Mouse (Mus musculus) right cerebral cortex, postnatal 25 days (tissue): ENCODE measurements around the gene Pianp.
A peak's percentile ranks its signal among the peaks of the same experiment; 100 is the strongest.
"Not testable (repeated sequence)": the region's sequence is repeated elsewhere in the genome, so short reads cannot be mapped to it uniquely, and the experiment has no call there.

Source experiments
- DNase-seq: peaks from one replicate; pipeline ENCODE4 v3.0.0; 2022

Gene Pianp

DNA sequence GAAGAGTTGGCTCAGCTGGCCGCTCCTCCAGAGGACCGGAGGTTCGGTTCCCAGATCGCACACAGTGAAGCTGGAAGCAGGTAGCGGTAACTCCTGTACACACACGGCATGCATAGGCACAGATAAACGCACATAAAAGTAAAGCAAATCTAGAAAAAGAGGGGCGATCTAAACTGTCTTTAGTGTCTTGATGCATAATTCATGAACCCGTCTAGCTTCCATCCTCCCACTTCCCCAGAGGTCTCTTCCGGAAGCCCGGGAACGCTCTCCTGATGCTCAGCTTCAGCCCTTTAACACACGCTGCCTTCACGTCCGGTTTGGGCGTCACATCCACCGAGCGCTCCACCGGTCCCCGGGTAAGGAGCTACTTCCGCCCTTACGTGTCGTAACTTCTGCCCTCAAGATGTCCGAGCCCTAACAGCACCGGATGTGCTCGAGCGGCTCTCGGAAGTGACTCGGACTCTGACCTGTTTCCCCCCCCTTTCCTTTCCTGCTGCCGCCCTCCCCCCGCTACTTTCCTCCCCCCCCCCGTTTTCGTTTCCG lies 12.2 kb downstream of the Pianp start:
- DNase-seq = peak; percentile 97

DNA sequence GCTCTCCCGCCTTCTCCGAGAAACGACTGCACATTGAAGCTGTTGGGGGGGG lies 12.5 kb downstream of the Pianp start, which contains the start of gene Zfp384:
Zfp384 (plus strand) TSS at position 17 of the 52 bp plus-strand sequence.
- DNase-seq = no peak

DNA sequence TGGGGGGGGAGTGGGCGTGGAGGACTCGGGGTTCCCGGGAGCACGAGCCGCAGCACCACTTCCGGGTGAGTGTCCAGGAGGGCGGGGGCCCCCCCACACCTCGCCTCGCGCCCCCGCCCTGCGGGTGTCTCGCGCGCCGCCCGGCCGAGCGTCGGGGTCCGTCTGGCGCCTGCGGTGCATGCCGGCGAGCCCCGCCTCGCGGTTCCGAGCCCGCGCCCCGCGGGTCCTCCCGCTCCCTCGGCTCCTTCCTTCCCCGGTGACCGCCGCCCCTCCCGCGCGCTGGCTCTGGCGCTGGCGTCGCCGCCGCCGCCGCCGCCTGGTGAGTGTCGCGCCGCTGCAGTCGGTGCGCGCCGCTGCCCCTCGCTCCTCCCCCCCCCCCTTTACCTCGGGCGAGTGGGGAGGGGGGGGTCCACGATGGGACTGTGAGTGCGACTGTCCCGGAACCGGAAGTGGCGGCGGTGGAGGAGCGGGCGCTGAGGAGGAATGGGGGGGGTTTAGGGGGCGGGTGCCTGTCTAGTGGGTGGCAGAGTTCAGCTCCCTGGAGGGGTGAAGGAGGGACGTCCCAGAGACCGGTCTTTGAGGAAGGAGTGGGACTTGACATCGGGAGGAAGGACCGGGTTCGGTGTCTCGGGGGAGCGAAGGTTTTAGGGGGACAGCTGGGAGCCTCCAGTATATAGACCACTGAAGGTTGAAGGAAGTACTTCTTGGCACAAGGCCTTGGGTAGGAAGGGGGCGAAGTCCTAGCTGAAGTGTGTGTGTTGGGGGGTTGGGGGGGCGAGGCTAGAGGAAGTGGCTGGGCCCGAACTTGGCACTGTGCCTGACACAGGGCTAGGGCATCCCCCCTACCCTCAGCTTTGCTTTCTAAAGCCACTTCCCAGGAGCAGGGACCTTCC lies 12.9 kb downstream of the Pianp start:
- peak; percentile 76 for DNase-seq

DNA sequence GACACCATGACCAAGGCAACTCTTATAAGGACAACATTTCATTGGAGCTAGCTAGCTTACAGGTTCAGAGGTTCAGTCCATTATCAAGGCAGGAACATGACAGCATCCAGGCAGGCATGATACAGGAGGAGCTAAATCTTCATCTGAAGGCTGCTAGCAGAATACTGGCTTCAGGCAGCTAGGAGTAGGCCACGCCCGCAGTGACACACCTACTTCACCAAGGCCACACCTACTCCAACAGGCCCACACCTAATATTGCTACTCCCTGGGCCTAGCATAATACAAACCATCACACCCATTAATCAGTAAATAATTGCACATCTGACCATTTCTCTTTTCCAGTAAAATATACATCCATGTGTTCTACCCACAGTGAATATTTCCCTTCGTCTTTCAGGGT lies 21.2 kb downstream of the Pianp start:
- no peak for DNase-seq

DNA sequence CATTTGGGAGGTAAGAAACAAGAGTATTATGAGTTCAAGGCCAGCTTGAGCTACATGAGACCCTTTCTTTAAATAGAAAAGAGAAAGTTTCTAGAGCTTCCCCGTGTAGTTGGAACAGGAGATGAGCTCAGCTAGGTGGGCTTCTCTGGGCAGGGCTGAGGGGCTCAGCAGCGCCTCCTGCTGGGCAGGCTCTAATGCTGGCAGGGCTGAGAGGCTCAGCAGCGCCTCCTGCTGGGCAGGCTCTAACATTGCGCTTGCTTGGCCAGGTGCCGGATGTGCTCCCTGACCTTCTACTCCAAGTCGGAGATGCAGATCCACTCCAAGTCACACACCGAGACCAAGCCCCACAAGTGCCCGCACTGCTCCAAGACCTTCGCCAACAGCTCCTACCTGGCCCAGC lies 34.0 kb downstream of the Pianp start:
- not testable (repeated sequence) for DNase-seq

DNA sequence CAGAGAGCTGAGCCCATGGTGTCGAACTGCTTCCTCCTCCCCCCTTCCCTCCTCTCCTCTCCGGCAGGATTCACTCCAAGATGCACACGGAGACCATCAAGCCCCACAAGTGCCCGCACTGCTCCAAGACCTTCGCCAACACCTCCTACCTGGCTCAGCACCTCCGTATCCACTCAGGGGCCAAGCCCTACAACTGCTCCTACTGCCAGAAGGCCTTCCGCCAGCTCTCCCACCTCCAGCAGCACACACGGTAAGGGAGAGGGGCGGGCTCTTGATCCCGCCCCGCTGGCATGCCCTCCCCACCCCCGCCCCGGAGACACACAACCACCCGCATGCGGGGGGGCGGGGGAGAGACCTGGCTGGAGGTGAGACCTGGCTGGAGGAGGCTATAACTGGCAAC lies 35.1 kb downstream of the Pianp start:
- DNase-seq = no peak

DNA sequence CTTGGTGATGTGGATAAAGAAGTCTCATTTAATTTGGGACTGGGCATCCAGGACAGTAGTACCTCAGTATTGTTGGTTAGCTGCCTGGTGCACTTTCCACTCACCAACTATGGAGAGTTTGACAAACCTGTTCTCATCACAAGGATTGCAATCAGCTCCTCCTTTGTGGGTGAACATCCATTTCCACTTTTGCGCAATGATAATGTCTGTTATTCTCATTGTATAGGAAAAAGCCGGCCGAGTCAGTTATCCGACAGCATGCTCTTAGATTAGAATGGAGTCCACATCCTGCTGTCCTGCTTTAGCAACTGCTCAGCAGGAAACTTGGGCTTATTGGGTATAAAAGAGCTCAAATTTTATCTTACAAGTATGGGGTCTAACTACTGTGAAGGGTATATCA lies 42.2 kb downstream of the Pianp start:
- no peak for DNase-seq

DNA sequence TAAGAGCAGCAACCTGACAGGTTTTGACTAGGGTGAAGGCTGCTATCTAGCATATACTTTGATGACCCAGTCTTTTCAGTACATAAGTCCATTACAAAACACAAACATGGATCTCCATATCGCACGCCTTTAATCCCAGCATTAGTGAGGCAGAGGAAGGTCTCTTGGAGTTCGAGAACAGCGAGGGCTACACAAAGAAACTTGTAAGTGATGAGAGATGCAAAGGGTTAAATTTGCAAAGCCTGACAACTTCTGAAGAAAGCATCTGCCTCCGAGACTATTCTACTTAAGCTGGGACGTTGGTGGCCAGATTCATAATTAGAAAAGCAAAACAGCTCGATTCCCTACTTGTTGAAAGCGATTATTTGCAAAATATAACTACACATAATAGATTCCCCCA lies 42.6 kb downstream of the Pianp start:
- no peak for DNase-seq

DNA sequence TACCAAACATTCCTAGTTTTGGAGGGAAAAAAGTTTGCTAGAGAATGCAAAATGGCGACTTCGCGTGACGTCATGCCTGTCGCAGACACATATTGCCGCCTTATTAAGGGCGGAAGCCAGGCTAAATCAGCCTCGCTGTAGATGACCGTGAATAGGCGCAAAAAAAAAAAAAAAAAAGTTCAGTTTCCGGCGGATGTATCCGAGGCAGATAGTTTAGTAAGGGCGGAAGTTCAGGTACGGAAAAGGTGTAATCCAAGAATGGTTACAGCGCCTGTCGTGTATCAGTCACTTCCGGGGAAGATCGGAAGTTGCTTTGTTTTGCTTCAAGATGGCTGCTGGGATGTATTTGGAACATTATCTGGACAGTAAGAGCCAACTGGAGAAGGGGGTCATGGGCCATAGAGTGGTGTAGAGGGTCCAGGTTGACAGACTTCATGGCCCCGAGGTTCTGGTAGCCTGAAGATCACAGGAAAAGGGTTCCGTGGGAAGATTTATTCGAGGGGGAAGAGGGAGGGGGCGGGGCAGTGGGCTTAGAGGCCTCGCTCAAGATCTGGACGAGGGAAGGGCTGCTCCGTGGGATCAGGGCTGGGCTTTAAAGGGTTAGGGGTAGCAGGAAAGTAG lies 43.1 kb downstream of the Pianp start, which contains the start of gene Ing4:
Ing4 (plus strand) TSS at position 228 of the 621 bp plus-strand sequence.
- DNase-seq = peak; percentile 86

DNA sequence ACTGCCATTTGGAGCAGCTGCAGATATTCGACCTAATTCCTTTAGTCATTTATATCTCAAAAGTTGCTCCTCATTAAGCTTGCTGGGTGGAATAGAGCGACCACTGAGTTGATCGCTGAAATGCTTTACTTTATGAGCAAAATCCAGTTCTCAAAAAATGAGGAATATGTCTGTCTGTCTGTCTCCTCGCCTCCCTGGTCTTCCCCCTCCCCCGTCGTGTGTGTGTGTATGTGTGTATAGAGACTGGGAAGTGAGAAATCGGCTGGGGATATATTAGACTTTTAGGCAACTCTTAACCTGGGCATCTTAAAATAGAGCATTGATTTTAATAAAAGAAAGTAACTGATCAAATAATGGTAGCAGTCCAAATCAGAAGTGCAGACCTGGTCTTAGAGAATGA lies 43.7 kb downstream of the Pianp start:
- DNase-seq = no peak

DNA sequence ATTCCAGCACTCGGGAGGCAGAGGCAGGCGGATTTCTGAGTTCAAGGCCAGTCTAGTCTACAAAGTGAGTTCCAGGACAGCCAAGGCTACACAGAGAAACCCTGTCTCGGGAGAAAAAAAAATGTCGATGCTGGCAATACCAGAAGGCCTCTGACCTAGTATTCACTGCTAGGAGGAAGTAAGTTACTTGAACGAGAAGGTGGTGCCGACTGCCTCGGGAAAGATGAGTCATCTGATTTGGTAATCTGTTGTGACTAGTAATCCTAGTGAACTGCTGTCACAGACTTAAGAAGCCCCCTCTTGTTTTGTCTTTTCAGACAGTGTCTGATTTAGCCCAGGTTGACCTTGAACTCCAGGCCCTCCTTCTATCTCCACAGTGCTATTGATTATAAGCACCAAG lies 44.6 kb downstream of the Pianp start:
- no peak for DNase-seq

DNA sequence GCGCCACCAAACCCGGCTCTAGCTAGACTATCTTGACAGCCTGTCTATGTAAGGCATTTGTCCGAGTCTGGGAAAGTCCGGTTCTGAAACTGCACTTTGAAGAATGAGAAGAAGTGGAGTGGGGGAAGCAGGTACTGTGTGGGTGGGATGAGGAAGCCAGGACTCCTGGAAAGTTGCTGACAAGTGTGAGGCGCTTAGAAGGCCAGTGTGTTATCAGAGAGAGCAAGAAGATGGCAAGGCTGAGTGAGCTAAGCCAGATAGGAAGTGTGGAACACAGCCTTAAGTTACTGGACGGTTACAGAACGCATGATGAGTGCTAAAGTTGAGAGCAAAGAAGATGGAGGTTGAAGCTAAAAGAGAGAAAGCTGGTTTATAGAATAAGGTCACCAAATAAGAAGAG lies 45.6 kb downstream of the Pianp start:
- DNase-seq = no peak

DNA sequence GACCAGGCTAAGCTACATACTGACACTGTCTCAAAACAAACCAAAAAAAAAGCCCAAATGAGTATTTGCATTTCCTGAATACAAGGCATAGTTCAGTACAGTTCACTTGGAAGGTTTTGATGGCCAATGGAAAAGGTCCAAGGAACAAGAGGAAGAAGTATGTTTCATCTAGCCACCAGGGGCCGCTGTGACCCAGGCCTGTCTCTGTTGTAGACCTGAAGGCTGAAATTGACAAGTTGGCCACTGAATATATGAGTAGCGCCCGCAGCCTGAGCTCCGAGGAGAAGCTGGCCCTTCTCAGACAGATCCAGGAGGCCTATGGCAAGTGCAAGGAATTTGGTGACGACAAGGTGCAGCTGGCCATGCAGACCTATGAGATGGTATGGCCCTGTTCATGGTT lies 50.2 kb downstream of the Pianp start:
- peak; percentile 54 for DNase-seq

DNA sequence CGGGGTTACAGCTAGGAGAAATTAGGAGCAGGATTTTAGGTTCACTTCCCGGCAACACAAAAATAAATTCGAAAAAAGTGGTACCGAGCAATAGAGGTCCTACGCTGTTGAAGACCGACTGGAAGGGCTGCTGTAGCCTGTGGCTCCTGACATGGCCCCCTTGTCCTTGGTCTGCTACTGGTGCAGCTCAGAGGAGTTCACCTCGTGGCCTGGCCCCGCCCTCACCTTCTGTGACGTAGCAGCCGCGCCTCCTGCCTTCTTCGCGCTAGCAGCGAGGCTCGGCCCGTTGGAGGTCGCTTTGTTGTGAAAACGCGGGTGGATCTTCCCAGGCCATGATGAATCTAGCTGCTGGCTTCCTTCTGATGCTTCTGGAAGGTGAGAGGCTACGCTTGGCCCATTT lies 53.2 kb downstream of the Pianp start, which contains the start of gene Acrbp:
Acrbp (plus strand) TSS at position 12 of the 400 bp plus-strand sequence.
- no peak for DNase-seq

DNA sequence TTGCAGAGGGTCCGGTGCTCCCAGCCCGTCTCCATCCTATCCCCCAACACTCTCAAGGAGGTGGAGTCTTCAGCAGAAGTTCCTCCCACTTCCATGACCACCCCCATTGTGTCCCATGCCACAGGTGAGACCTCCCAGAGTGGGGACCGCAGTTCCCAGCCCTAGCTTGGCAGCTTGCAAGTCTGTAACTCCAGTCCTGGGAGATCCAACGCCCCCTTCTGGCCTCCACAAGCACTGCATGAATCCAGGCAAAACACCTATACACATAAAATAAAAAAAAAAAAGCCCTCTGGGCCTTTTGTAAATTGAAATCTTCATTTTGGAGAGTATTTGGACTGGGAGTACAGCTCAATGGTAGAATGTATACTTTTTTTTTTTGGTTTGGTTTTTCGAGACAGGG lies 54.7 kb downstream of the Pianp start:
- DNase-seq = no peak
